In the genomic region with DNA sequence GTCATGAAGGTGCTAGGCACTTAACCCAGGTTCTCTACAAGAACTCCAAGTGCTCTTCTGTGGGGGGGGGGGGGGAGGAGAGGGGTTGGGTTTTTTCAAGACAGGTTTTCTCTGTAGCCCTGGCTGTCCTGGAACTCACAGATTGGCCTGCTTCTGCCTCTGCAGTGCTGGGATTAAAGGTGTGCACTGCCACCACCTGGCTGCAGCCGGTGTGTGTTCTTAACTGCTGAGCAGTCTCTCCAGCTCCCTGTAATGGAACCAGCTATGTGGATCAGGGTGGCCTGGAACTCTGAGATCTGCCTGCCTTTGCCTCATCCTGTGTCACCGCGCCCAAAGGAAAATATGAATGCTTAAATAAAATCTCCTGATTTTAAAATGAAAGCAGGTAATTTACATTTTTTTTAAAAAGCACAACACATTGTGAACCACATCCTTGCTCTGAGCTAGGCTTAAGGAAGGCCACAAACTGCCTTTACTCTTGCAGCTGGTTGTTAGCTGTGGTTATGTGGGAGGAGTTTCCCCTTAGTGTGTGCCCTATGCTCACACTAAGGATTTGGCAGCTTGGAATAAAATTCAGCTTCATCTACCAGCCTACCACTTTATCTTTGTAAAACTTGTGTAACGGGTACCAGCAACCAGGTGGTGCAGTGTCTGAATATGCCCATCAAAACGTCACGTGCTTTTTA, we compare ENCODE assay signal across 8 mouse cellular contexts.
DNase-seq lines count a peak whose midpoint lies in the region; TF ChIP-seq lines count a peak whose summit lies in the region.

No protein-coding gene starts in this region.

- no peaks in the 10 kb centered on the region for H3K27me3 ChIP-seq in heart, embryonic 10.5 days (ENCODE audit: insufficient read depth, poor library complexity, severe bottlenecking)

- 65% methylated on average over 6 of the region's 6 CpGs for WGBS in heart, embryonic 10.5 days
- WGBS in olfactory bulb, adult 2 months: 46% methylated on average over 6 of the region's 6 CpGs

- peak; percentile 31; the same call in 1 of the 2 replicates for TF ChIP-seq CTCF in olfactory bulb, adult 2 months (IDR thresholded peaks at IDR 0.05; ENCODE audit: insufficient read depth, low read depth, low read length)

- no peak overlapping the region for H3K4me3 ChIP-seq in heart, embryonic 10.5 days
- H3K4me3 ChIP-seq in olfactory bulb, adult 2 months (ENCODE audit: insufficient read depth, low read depth, low read length): no peak overlapping the region

- peak; percentile 86 for DNase-seq in heart, embryonic 10.5 days (ENCODE audit: low spot score)
- DNase-seq in heart, adult 11 months: no peak
- DNase-seq in CD4-positive helper T cell, adult 2 months (ENCODE audit: low read depth, low spot score): peak; percentile 83
- DNase-seq in cerebellum, postnatal 25 days: peak; percentile 46 to 65
- DNase-seq in kidney, postnatal 4 days: peak; percentile 63 to 74
- no peak for DNase-seq in frontal cortex, postnatal 36 days (ENCODE audit: low spot score in 2 of 2)
- no peak for DNase-seq in gastrocnemius, adult 8-10 months (ENCODE audit: low spot score in 2 of 2)

- no peak overlapping the region for H3K27ac ChIP-seq in heart, embryonic 10.5 days
- no peak overlapping the region; the same call in 1 of the 2 replicates for H3K27ac ChIP-seq in olfactory bulb, adult 2 months (ENCODE audit: insufficient read depth, low read depth, low read length)

- H3K36me3 ChIP-seq in heart, embryonic 10.5 days: no peaks in the 10 kb centered on the region

- peaks cover 79% of the 10 kb centered on the region for H3K4me1 ChIP-seq in heart, embryonic 10.5 days
- H3K4me1 ChIP-seq in olfactory bulb, adult 2 months (ENCODE audit: control insufficient read depth, insufficient read depth, low read length): peaks cover 63% of the 10 kb centered on the region

- TF ChIP-seq POLR2A in olfactory bulb, adult 2 months (IDR thresholded peaks at IDR 0.05; ENCODE audit: insufficient read depth, low read depth, low read length): no peak

- H3K9me3 ChIP-seq in heart, embryonic 10.5 days: no peaks in the 10 kb centered on the region

Comparison
In these comparisons a context has a peak if more than half of its experiments do, and no peak if none do; other contexts are left out.
1. DNase-seq: peak in heart, embryonic 10.5 days (single experiment), CD4-positive helper T cell, adult 2 months (single experiment), cerebellum, postnatal 25 days (2 of 2) and kidney, postnatal 4 days (2 of 2); none in heart, adult 11 months (single experiment), frontal cortex, postnatal 36 days (0 of 2) and gastrocnemius, adult 8-10 months (0 of 2).